Mouse (Mus musculus) urinary bladder, adult 2 months (tissue): ENCODE data around the gene Ache. TPM values are rescaled to one million over a fixed set of nuclear protein-coding genes. Genes with fewer than 3 reads are reported as not detected.
A peak's percentile ranks its signal among the peaks of the same experiment; 100 is the strongest.
"Not testable (repeated sequence)": the region's sequence is repeated elsewhere in the genome, so short reads cannot be mapped to it uniquely, and the experiment has no call there.

Source experiments
- DNase-seq: peaks from one replicate; pipeline ENCODE4 v3.0.0; 2022; ENCODE audit warnings: low spot score
- polyA plus RNA-seq: library from polyadenylated mRNA; depleted of rRNA; stranded (reverse); fragments of >200 nt; gene quantifications from 2 replicates; pipeline ENCODE4 v1.2.3, GENCODE M21; 2012; rRNA removed

The Ache gene
- 0.87 and 1.1 TPM in 2 replicates for polyA plus RNA-seq

DNA sequence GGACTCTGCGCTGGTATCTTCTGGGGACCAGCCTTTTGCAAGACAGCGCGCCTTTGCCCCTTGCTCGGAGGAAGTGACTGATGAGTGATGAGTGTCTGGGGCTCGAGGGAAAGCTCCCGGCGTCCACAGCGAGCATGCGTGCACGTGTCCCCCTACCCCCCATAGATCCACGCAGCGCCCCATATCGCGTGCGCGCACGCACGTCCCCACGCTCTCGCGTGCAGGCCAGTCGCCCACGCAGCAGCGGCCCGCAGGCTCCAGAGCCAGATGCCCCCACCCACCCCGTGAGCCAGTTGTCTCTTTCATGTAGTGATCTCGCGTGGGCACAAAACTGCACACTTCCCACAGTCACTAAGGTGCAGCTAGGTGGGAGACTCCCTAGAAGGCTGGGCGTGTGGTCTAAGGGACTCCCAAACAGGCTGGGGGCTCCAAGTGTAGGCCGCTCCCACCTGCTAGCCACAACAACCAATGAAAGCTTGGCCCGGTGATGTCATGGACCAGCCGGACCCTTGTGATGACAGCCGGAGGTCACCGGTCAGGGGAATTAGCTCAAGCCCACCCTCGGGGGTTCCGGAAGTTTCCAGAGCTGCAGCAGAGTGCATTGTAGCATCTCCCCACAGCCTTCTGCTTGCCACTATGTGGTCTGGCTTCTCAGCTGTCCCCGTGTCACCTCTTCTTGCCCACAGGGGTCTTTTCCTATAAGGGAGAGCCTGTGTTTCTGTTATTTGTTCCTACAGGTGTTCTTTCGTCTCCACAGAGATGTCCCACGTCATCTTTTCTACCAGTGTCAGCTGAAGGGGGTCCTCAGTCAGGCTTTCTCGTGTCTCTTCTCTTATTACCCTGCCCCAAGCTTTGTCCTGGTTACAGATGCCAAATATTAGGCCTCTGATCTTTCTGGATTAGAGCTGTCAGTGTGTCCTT, at the start of gene Ache:
TSS of gene Ache (plus strand) at position 488 of the 921 bp plus-strand sequence.
- DNase-seq: no peak

DNA sequence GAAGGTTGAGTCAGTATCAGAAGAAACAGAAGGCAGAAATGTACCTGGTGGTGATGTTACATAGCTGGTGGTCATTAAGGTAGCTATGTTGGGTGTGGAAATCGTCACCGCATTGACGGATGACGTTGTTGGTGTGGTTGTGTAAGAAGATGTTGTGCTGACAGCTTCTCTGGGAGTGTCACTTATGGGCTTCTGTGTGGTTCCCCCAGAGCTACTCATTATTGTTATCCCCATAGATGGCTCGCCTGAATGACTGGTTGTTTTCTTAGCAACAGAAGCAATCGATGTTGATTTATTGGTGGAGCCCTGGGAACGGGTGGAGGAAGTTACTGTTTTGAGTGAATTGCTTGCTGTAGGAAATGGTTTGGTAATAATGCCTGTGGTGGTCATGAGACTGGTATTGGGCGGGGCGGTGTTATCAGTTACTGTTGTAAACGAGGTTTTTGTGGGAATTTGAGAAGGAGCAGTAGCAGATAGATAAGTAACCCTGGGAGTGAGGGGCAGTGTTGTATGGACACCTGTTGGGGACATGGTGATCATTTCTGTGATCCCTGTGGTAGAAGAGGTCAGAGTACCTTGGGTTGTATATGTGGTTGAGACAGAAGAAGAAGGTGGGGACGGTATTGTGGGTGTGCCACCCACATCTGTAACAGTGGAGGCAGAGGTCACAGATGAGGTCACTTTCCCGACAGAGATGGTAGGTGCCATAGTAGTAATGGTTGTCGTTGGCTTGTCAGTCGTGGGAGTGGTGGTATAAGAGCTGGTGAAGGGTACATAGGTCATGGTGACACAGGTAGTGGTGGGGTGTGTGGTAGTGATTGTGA, 23.2 kb upstream of the Ache start:
- DNase-seq: no peak

DNA sequence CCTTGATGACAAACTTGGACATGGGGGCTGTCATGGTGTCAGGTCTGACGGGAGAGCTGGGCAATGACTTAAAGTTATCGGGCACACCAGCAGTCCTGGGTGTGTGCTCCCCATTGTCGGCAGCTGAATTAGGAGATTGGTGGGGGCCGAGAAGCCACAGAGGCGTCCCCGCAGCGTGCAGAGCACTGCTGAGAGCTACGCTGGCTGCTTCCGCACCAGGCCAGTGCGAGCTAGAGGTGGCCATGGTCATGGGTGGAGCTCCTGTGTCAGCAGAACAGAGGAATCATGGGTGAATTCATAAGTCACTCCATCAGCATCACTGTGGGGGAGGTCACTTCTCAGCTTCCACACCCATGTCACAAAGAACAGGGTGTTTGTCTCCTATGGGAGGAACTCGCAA, 22.5 kb upstream of the Ache start:
- DNase-seq: no peak

DNA sequence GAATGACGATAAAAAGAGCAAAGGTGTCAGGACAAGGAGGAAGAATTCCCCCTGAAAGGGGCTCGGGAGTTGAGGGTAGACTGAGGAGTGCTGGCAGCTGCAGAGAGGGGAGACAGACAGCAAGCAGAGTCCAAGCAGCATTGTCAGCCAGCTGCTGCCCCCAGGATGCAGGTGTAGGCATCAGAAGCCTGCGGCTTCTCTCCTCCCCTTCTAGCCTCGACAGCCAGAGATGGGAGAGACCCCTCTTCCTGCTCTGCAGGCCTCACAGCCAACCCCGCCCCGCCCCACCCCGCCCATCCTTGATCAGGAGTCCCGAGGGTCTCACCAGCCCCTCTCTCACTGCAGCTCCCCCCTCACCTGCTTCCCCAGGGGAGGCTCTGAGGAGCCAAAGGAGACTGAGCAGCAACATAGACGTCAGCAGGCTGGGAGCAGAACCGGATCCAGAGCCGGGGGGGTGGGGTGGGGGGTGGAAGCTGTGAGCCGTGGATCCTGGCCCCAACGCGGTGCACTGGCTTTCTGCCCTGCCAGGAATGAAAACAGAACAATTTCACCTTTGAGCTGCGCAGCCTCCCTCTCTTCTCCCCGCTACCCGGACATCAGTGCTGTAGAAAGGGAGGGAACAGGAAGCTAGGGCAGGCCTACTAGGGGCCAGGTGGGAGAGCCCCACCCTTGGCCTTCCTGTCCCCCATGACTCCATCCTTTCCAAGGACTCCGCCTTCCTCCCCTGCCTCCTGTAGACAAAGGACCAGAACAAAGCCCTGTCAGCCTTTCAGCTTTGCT, 19.0 kb upstream of the Ache start:
- no peak for DNase-seq

DNA sequence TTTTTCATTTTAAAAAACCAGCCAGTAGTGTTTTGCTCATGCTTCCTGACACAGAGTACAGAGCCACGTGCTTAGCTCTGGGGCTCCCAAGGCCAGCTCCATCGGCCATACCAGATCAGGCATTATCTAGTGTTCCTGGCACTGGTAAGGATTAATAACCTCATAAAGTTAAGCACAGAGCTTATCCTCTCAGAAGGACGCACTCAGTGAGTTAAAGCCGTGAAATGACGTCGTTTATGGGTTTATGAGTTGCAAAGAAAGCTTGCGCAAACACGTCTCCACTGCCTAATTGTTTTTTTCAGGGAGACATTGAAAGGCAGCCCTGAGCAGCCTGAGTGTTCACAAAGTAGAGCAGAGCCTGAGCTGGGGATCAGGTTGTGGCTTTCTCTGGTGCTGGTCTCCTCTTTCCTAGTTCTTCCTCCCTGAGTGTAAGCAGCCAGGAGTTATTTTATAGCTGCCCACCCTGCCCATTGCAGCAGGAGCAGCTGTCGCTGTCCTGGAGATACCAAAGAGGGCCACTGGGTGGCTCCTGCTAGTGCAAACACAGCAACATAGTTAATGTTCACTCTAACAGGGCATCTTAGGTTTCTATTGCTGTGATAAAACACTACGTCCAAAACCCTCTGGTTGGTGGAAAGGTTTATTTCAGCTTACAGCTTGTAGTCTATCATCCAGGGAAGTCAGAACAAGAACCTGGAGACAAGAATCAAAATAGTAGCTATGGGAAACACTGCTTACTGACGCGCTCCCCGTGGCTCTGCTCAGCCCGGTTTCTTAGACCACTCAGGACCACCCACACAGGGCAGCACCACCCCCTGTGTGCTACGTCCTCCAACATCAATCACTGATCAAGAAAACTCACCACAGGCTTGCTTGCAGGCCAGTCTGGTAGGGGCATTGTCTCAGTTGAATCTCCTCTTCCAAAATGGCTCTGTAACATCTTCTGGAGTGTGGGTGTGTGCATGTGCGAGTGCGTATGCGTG, 9.7 kb upstream of the Ache start:
- no peak for DNase-seq

DNA sequence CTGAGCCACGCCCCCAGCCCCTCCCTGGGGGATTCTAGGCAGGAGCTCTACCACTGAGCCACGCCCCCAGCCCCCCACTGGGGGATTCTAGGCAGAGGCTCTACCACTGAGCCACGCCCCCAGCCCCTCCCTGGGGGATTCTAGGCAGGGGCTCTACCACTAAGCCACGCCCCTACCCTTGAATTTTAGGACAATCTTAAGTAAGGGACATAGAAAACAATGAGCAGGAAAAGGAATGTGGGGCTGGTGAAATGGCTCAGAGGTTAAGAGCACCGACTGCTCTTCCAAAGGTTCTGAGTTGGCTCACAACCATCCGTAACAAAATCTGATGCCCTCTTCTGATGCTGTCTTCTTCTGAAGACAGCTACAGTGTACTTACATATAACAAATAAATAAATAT, 2.9 kb upstream of the Ache start:
- DNase-seq: not testable (repeated sequence)

DNA sequence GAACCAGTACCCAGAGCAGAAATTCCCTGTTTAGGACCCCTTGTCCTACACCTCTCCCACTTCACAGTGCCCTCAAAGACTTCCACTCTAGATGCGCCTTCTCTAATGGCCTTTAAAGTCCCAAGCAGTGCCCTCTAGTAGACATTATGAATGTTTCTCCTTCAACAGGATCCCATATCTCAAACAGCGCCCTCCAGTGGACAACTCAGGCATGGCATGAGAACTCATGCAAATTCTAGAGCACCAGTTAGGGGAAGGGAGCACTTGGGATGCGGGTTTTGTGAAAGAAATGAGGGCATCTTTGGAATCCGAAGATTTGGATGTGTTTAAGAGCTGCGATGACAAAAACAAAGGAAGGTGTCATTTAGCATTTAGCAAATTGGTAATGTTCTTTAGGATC, 2.3 kb upstream of the Ache start:
- DNase-seq: no peak

DNA sequence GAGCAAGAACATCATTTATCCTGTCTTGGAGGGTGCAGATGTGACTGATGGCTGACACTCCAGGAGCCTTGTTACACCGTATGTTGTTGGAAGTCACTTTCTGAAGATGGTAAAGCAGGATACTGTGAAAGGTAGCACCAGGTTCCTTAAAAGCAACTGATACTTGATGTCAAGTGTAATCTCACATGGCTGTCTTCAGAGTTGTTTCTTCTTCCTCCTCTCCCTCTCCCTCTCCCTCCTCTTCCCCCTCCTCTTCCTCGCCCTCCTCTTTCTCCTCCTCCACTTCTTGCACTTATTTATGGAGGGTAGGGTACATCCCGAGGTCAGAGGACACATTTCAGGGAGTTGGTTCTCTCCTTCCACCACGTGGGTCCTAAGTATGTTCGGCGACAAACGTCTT, 1.3 kb upstream of the Ache start:
- DNase-seq: no peak

DNA sequence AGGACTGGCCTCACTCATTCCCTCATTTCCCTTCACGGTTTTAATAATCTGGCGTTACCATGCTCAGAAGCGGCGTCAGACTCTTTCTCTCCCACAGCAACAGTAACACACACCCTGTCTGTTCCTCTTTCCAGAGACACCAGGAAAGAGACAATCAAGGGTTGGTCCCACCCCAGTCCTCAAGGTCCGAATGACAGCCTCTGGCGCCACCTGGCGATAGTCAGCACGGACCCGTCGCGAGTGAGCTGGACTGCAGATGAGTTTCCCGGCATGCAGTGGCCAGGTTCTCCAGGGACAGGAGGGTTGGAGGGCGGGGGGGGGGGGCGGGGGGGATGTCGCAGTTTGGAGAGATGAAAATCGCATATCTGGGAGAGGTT, 676 bp upstream of the Ache start:
- peak; percentile 72 for DNase-seq

DNA sequence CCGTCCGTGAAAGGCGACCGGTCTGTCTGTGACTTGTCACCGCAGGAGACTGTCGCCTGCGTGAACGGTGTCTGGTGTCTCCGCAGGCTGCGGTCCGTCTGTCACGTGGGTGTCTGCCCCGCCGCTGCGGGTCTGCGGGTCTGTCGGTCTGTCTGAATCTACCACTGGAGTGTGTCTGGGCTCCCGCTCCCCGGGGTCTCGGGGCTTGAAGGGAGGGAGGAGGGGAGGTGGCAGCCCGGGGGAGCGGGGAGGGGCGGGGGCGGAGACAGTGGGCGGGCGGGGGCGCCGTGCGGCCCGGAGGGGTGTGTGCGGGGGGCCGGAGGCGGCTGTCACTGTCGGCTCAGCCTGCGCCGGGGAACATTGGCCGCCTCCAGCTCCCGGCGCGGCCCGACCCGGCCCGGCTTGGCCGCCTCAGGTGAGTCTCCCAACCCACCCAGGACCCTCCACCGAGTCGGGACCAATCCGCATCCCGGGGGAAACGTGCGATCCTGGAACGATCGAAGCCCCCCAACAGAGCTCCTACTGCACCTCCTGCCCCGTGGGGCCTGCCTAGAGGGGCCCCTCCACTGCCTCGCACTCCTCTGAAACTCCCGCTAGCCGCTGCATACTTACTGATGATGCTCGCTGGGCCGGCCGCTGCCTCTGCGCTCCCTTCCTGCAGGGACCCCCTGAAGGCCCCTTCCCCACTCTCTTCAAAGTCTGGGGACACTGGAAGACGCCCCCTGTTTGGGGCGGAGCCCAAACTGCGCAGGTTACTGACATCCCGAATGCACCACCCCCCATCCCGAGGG, 829 bp downstream of the Ache start:
- DNase-seq: no peak

DNA sequence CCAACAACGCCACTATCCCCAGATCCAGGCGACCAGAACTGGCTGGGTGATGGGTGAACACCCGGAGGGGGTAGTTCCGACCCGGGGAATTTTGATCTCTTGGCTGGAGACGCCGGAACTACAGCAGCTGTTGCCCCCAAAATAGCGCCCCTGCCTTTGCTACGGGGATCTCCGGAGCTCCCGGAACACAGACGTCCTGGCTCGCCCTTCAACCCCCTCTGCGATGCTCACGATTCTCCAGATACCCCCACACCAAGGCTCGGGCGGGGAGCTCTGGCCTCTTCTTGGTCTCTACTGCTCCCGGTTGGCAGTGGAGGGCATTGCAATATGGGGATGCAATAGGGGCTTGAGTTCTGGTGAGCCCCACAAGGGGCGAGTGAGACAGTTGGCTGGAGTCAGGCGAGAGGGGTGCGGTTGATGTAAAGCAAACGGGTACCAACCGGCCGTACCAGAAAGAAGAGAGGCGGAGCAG, 1.7 kb downstream of the Ache start:
- no peak for DNase-seq

DNA sequence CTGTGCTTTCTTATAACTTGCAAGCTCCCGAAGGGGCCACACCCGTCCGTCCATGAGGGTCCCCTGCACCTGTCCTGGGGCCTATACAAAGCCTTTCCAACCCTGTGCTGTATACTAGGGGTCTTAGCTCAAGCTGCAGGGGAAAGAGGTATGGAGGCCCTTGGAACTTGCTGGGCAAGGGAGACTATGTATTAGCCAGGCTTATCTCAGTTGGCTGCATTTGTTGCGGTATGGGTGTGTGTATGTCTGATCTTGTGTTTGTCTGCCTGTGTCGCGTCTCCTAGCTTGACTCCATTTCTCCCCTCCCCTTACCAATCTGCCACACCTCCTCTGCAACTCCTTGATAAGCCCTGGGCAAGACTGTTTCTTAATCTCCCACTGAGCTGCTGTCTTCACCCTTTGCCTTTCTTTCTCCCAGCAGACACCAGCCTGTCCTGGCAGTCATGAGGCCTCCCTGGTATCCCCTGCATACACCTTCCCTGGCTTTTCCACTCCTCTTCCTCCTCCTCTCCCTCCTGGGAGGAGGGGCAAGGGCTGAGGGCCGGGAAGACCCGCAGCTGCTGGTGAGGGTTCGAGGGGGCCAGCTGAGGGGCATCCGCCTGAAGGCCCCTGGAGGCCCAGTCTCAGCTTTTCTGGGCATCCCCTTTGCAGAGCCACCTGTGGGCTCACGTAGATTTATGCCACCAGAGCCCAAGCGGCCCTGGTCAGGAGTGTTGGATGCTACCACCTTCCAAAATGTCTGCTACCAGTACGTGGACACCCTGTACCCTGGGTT, 2.5 kb downstream of the Ache start:
- no peak for DNase-seq

DNA sequence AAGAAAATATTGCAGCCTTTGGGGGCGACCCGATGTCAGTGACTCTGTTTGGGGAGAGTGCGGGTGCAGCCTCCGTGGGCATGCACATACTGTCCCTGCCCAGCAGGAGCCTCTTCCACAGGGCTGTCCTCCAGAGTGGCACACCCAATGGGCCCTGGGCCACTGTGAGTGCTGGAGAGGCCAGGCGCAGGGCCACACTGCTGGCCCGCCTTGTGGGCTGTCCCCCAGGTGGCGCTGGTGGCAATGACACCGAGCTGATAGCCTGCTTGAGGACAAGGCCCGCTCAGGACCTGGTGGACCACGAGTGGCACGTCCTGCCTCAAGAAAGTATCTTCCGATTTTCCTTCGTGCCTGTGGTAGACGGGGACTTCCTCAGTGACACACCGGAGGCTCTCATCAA, 3.4 kb downstream of the Ache start:
- DNase-seq: peak; percentile 48

DNA sequence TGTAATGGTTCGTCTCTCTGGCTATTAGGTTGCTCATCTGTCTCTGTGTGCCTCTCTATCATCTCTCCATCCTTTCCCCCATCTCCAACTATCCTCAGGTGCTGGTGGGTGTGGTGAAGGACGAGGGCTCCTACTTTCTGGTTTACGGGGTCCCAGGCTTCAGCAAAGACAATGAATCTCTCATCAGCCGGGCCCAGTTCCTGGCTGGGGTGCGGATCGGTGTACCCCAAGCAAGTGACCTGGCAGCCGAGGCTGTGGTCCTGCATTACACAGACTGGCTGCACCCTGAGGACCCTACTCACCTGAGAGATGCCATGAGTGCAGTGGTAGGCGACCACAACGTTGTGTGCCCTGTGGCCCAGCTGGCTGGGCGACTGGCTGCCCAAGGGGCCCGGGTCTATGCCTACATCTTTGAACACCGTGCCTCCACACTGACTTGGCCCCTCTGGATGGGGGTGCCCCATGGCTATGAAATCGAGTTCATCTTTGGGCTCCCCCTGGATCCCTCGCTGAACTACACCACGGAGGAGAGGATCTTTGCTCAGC, 4.1 kb downstream of the Ache start:
- no peak for DNase-seq

DNA sequence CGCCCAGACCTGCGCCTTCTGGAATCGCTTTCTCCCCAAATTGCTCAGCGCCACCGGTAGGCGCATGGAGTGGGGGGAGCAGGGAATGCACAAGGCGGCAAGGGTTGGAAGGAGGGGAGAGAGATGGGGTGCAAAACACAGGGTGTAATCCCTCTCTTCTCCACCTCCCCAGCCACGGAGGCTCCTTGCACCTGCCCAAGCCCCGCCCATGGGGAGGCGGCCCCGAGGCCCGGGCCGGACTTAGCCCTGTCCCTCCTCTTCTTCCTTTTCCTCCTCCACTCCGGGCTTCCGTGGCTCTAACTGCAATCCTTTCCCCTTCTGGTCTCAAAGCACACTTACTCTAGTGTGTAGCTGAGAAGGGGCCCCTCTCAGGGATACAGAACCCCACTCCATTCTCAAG, 6.0 kb downstream of the Ache start:
- peak; percentile 75 for DNase-seq

DNA sequence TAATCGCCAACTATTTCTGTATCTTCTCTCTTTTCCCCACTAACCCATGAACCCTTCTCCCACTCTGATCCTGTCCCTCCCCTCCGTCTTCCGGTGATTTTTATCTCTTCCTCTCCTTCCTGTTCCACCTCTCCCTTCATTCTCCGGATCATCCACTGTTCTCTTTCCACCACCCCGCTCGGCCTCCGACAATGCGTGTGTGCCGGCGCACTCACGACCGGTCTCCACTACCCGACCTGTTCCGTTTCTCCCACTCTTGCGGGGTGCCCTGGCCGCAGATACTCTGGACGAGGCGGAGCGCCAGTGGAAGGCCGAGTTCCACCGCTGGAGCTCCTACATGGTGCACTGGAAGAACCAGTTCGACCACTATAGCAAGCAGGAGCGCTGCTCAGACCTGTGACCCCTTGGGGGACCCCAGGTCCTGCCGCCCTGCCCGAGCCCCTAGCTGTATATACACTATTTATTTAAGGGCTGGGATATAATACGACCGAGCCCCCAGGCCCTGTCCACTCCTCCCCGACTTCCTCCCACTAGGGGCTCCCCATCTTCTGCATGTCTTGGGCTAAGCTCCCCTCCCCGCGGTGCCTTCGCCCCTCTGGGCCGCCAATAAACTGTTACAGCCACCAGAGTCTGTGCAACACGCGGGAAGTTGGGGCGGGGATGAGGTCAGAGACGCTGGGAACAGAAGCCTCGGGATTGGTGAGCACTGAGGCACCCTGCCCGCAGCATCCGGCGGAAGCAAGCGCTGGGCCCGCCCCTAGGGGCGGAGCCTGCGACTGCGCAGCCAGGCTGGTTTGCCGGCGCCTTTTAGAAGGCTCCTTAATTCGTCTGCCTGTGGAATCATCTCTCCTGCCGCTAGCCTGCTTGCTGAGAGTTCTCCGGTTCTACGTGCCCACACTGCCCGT, 6.8 kb downstream of the Ache start, which contains the start of gene Ufsp1:
TSS of gene Ufsp1 (plus strand) at position 791 of the 905 bp plus-strand sequence.
- peak; percentile 85 for DNase-seq

DNA sequence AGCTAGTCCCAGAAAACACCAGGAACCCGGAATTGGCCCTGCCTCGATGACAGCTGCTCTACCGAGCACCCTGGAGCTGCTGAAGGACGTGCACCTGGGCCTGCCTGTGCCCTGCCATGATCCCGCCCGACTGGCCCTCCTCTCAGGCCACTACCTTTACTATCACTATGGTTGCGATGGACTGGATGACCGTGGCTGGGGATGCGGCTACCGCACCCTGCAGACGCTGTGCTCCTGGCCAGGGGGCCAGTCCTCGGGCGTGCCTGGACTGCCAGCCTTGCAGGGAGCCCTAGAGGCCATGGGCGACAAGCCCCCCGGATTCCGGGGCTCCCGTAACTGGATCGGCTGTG, 7.4 kb downstream of the Ache start:
- DNase-seq: no peak

DNA sequence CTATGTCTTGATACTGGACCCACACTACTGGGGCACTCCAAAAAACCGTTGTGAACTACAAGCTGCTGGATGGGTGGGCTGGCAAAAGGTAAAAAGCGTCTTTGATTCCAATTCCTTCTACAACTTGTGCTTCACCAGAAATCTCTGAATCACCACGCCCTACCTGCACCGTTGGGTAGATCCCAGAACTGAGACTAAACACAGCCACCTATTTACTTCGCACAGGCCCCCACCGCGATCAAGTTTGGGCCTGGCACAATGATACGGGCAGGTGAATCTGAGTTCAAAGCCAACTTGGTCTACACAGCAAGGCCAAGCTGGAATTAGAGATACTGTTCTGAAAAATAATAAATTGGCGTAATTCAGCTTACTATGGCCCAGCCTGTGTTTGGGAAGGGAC, 8.0 kb downstream of the Ache start:
- DNase-seq: no peak
